Mouse (Mus musculus) ovary, postnatal 14 days (tissue): ENCODE measurements at regions not wholly inside any gene's neighbourhood (a gene's known extent, or its start where the extent isn't known, plus 50 kb on each side); places are given as distances from the start of the nearest gene placed in this dataset.

Experiments
- DNase-seq: peaks from one replicate; pipeline ENCODE4 v3.0.0; 2022; ENCODE audit warnings: low spot score

GRCm38 (mm10) chr9:98091105-98091504 lies 58.1 kb upstream of the Clstn2 start:
- DNase-seq = no peak

- no peak for DNase-seq
Measured at GRCm38 (mm10) chr9:98095064-98095790, 62.2 kb upstream of the Clstn2 start.

- no peak for DNase-seq
Measured at GRCm38 (mm10) chr9:98123390-98123789, 90.4 kb upstream of the Clstn2 start.

- no peak for DNase-seq
Measured at GRCm38 (mm10) chr9:98129596-98129995, 96.6 kb upstream of the Clstn2 start.

- no peak for DNase-seq
Measured at GRCm38 (mm10) chr9:98130849-98131248, 97.9 kb upstream of the Clstn2 start.

- no peak for DNase-seq
Measured at GRCm38 (mm10) chr9:98140546-98140945, 107.6 kb upstream of the Clstn2 start.

GRCm38 (mm10) chr9:98142121-98142520 lies 109.1 kb upstream of the Clstn2 start:
- no peak for DNase-seq

- no peak for DNase-seq
Measured at GRCm38 (mm10) chr9:98146901-98147300, 113.9 kb upstream of the Clstn2 start.

GRCm38 (mm10) chr9:98158421-98158820 lies 125.4 kb upstream of the Clstn2 start:
- DNase-seq = no peak

- DNase-seq = no peak
Measured at GRCm38 (mm10) chr9:98164489-98164888, 122.7 kb upstream of the Nmnat3 start.

GRCm38 (mm10) chr9:98174056-98174455 lies 113.2 kb upstream of the Nmnat3 start:
- DNase-seq = no peak

- DNase-seq = no peak
Measured at GRCm38 (mm10) chr9:98176701-98177380, 110.4 kb upstream of the Nmnat3 start.

- no peak for DNase-seq
Measured at GRCm38 (mm10) chr9:98180766-98181165, 106.5 kb upstream of the Nmnat3 start.

- DNase-seq = no peak
Measured at GRCm38 (mm10) chr9:98186757-98187300, 100.4 kb upstream of the Nmnat3 start.

- DNase-seq = no peak
Measured at GRCm38 (mm10) chr9:98194356-98194755, 92.9 kb upstream of the Nmnat3 start.

GRCm38 (mm10) chr9:98218824-98219223 lies 68.4 kb upstream of the Nmnat3 start:
- no peak for DNase-seq

- DNase-seq = no peak
Measured at GRCm38 (mm10) chr9:98220367-98220766, 66.9 kb upstream of the Nmnat3 start.

- no peak for DNase-seq
Measured at GRCm38 (mm10) chr9:98221766-98222165, 65.5 kb upstream of the Nmnat3 start.

GRCm38 (mm10) chr9:98228226-98228625 lies 59.0 kb upstream of the Nmnat3 start:
- DNase-seq = no peak

GRCm38 (mm10) chr9:98228907-98229306 lies 58.3 kb upstream of the Nmnat3 start:
- DNase-seq = no peak

GRCm38 (mm10) chr9:98234731-98235130 lies 52.5 kb upstream of the Nmnat3 start:
- DNase-seq = peak; percentile 25
